8 mouse cellular contexts compared by ENCODE assay signal in genomic region chr15:98984681-98985080, GRCm38 (mm10). TPM values are rescaled to one million over a fixed set of nuclear protein-coding genes. Genes with fewer than 3 reads are reported as not detected.
DNase-seq lines count a peak whose midpoint lies in the region; ATAC-seq and TF ChIP-seq lines count a peak whose summit lies in the region.

No protein-coding gene starts in this region.

- no peak overlapping the region for H3K9ac ChIP-seq in kidney, postnatal 0 days (ENCODE audit: low read depth, low read length)
- H3K9ac ChIP-seq in hindbrain, embryonic 13.5 days: peak overlapping the region; percentile 93
- peak overlapping the region; percentile 69 for H3K9ac ChIP-seq in midbrain, embryonic 15.5 days

- no peaks in the 10 kb centered on the region for H3K36me3 ChIP-seq in kidney, postnatal 0 days (ENCODE audit: insufficient read depth, low read length)
- H3K36me3 ChIP-seq in hindbrain, embryonic 13.5 days: no peaks in the 10 kb centered on the region
- no peaks in the 10 kb centered on the region for H3K36me3 ChIP-seq in midbrain, embryonic 15.5 days (replicated peaks)

- H3K4me2 ChIP-seq in kidney, postnatal 0 days (ENCODE audit: low read length): peak overlapping the region; percentile 71
- peak overlapping the region; percentile 86 for H3K4me2 ChIP-seq in hindbrain, embryonic 13.5 days
- H3K4me2 ChIP-seq in midbrain, embryonic 15.5 days: peak overlapping the region; percentile 72

- H3K27me3 ChIP-seq in kidney, postnatal 0 days (ENCODE audit: insufficient read depth, low read length): no peaks in the 10 kb centered on the region
- no peaks in the 10 kb centered on the region for H3K27me3 ChIP-seq in hindbrain, embryonic 13.5 days
- no peaks in the 10 kb centered on the region for H3K27me3 ChIP-seq in midbrain, embryonic 15.5 days (replicated peaks)

- TF ChIP-seq CTCF in kidney, postnatal 0 days (IDR thresholded peaks at IDR 0.05; ENCODE audit: low read depth): no peak

- peak overlapping the region; percentile 97 for H3K27ac ChIP-seq in kidney, postnatal 0 days
- H3K27ac ChIP-seq in brown adipose tissue, adult 24 weeks (replicated peaks; ENCODE audit: low read depth, low read length): peak overlapping the region; percentile 39
- peak overlapping the region; percentile 99 for H3K27ac ChIP-seq in hindbrain, embryonic 13.5 days
- H3K27ac ChIP-seq in midbrain, embryonic 15.5 days: peak overlapping the region; percentile 96

- H3K4me1 ChIP-seq in kidney, postnatal 0 days (replicated peaks; ENCODE audit: insufficient read depth, low read length): peaks cover 8% of the 10 kb centered on the region
- peaks cover 11% of the 10 kb centered on the region for H3K4me1 ChIP-seq in brown adipose tissue, adult 24 weeks (ENCODE audit: control insufficient read depth, insufficient read depth, insufficient read length, low read length)
- H3K4me1 ChIP-seq in hindbrain, embryonic 13.5 days (replicated peaks): peaks cover 72% of the 10 kb centered on the region
- peaks cover 62% of the 10 kb centered on the region for H3K4me1 ChIP-seq in midbrain, embryonic 15.5 days

- peak overlapping the region; percentile 53; the same call in 1 of the 2 replicates for H3K4me3 ChIP-seq in kidney, postnatal 0 days (replicated peaks; ENCODE audit: low read depth, low read length)
- H3K4me3 ChIP-seq in brown adipose tissue, adult 24 weeks (ENCODE audit: insufficient read depth, low read depth, low read length): no peak overlapping the region
- H3K4me3 ChIP-seq in hindbrain, embryonic 13.5 days: peak overlapping the region; percentile 55
- H3K4me3 ChIP-seq in midbrain, embryonic 15.5 days: peak overlapping the region; percentile 49

- WGBS in kidney, postnatal 0 days: 62% methylated on average over 6 of the region's 6 CpGs
- 17% methylated on average over 6 of the region's 6 CpGs for WGBS in hindbrain, embryonic 13.5 days
- WGBS in midbrain, embryonic 15.5 days: 4% methylated on average over 6 of the region's 6 CpGs

- ATAC-seq in kidney, postnatal 0 days (replicated peaks; ENCODE audit: low FRiP score, low read depth): no peak
- no peak for ATAC-seq in hindbrain, embryonic 13.5 days (ENCODE audit: low FRiP score)
- ATAC-seq in midbrain, embryonic 15.5 days (replicated peaks): no peak

- no peak for DNase-seq in kidney, postnatal 0 days (ENCODE audit: low spot score)
- DNase-seq in kidney, adult 18-20 months: no peak
- DNase-seq in adrenal gland, postnatal 14 days: no peak
- no peak for DNase-seq in frontal cortex, postnatal 10 days (ENCODE audit: low spot score in 2 of 2)
- DNase-seq in adrenal gland, postnatal 36 days: no peak

- no peaks in the 10 kb centered on the region for H3K9me3 ChIP-seq in kidney, postnatal 0 days (replicated peaks; ENCODE audit: low read length)
- H3K9me3 ChIP-seq in hindbrain, embryonic 13.5 days: no peaks in the 10 kb centered on the region
- no peaks in the 10 kb centered on the region for H3K9me3 ChIP-seq in midbrain, embryonic 15.5 days

RNA-seq across cellular contexts. Expression of gene Tuba1a, which starts 31.2 kb away (rescaled TPM):
- 460 and 537 TPM in 2 replicates for polyA plus RNA-seq in kidney, postnatal 0 days (2015; fragmentation: Nextera tagmentation; extraction: Ambion mirVana)
- 125 and 132 TPM in 2 replicates for polyA plus RNA-seq in brown adipose tissue, adult 24 weeks (2012; ENCODE audit: insufficient read depth, insufficient read length, missing spikeins)
- polyA plus RNA-seq in hindbrain, embryonic 13.5 days (2015; fragmentation: Nextera tagmentation; extraction: Ambion mirVana): 15,152 and 15,804 TPM in 2 replicates
- 17,671 and 17,732 TPM in 2 replicates for polyA plus RNA-seq in midbrain, embryonic 15.5 days (2015; fragmentation: Nextera tagmentation; extraction: Ambion mirVana)
- total RNA-seq in adrenal gland, postnatal 14 days (2021): 124 and 185 TPM in 2 replicates
- total RNA-seq in adrenal gland, postnatal 36 days (2021): 100 to 1,000 TPM in 1 of 2 experiments, 10 to 100 TPM in 1; 87.9 to 123 TPM

RNA-seq across cellular contexts. Expression of gene Gm49450, which starts 31.3 kb away (rescaled TPM):
- not detected in 2 replicates for polyA plus RNA-seq in kidney, postnatal 0 days (2015; fragmentation: Nextera tagmentation; extraction: Ambion mirVana)
- polyA plus RNA-seq in brown adipose tissue, adult 24 weeks (2012; ENCODE audit: insufficient read depth, insufficient read length, missing spikeins): not detected in 2 replicates
- polyA plus RNA-seq in hindbrain, embryonic 13.5 days (2015; fragmentation: Nextera tagmentation; extraction: Ambion mirVana): not detected in 2 replicates
- polyA plus RNA-seq in midbrain, embryonic 15.5 days (2015; fragmentation: Nextera tagmentation; extraction: Ambion mirVana): not detected in 2 replicates
- not detected in 2 replicates for total RNA-seq in adrenal gland, postnatal 14 days (2021)
- not detected for total RNA-seq in adrenal gland, postnatal 36 days (2021)

RNA-seq across cellular contexts. Expression of gene Tuba1c, which starts 45.0 kb away (rescaled TPM):
- 170 and 178 TPM in 2 replicates for polyA plus RNA-seq in kidney, postnatal 0 days (2015; fragmentation: Nextera tagmentation; extraction: Ambion mirVana)
- 10.3 and 28.1 TPM in 2 replicates for polyA plus RNA-seq in brown adipose tissue, adult 24 weeks (2012; ENCODE audit: insufficient read depth, insufficient read length, missing spikeins)
- 28.1 and 28.2 TPM in 2 replicates for polyA plus RNA-seq in hindbrain, embryonic 13.5 days (2015; fragmentation: Nextera tagmentation; extraction: Ambion mirVana)
- 16.4 and 20.5 TPM in 2 replicates for polyA plus RNA-seq in midbrain, embryonic 15.5 days (2015; fragmentation: Nextera tagmentation; extraction: Ambion mirVana)
- 200 and 223 TPM in 2 replicates for total RNA-seq in adrenal gland, postnatal 14 days (2021)
- total RNA-seq in adrenal gland, postnatal 36 days (2021): 100 to 1,000 TPM; 272 to 276 TPM

RNA-seq across cellular contexts. Expression of gene Tuba1b, which starts 50.3 kb away (rescaled TPM):
- 903 and 1,010 TPM in 2 replicates for polyA plus RNA-seq in kidney, postnatal 0 days (2015; fragmentation: Nextera tagmentation; extraction: Ambion mirVana)
- polyA plus RNA-seq in brown adipose tissue, adult 24 weeks (2012; ENCODE audit: insufficient read depth, insufficient read length, missing spikeins): 520 and 550 TPM in 2 replicates
- 1,016 and 1,054 TPM in 2 replicates for polyA plus RNA-seq in hindbrain, embryonic 13.5 days (2015; fragmentation: Nextera tagmentation; extraction: Ambion mirVana)
- 1,136 and 1,188 TPM in 2 replicates for polyA plus RNA-seq in midbrain, embryonic 15.5 days (2015; fragmentation: Nextera tagmentation; extraction: Ambion mirVana)
- total RNA-seq in adrenal gland, postnatal 14 days (2021): 337 and 342 TPM in 2 replicates
- 100 to 1,000 TPM; 252 to 276 TPM for total RNA-seq in adrenal gland, postnatal 36 days (2021)

Comparison
In these comparisons a context has a peak if more than half of its experiments do, and no peak if none do; other contexts are left out.
1. H3K27ac ChIP-seq: peak in every context shown above with its lines; median percentile 99 in hindbrain, embryonic 13.5 days; 97 in kidney, postnatal 0 days; 96 in midbrain, embryonic 15.5 days; 39 in brown adipose tissue, adult 24 weeks.
2. RNA of gene Tuba1a, which starts 31.2 kb away (polyA plus RNA-seq): 17,671 to 17,732 TPM in midbrain, embryonic 15.5 days and 15,152 to 15,804 TPM in hindbrain, embryonic 13.5 days; 460 to 537 TPM in kidney, postnatal 0 days and 125 to 132 TPM in brown adipose tissue, adult 24 weeks; every median in the first group is over 10 times any median in the second.
3. Peak in every context shown above with its lines, with median percentiles within 50 percentile points of each other: H3K4me2 ChIP-seq.